Mouse (Mus musculus) heart, embryonic 14.5 days (tissue): ENCODE data around the gene Gjb6. TPM values are rescaled to one million over a fixed set of nuclear protein-coding genes. Genes with fewer than 3 reads are reported as not detected.

ENCODE experiments used
- ATAC-seq: fragments of 200-750 bp; cut with Nextera tagmentation; 2 replicates; pipeline ENCODE4 v1.8.0; 2017; ENCODE audit warnings: low read depth, moderate TSS enrichment; ENCODE audit not compliant: insufficient number of reproducible peaks, insufficient read depth, low FRiP score
- H3K27ac ChIP-seq, 2 experiments: fragments of 200-500 bp in 1 of 2; fragments of 300-500 bp in 1 of 2; sonication (generic) in 1 of 2; replicated peaks in 1 of 2; 2 replicates each; pipeline ENCODE4 v1.5.1; 2012 to 2014; ENCODE audit warnings: low read depth in 2 of 2, low read length in 2 of 2, control low read depth in 1 of 2, mild to moderate bottlenecking in 1 of 2, mixed read lengths in 1 of 2; ENCODE audit not compliant: control insufficient read depth in 1 of 2, insufficient read depth in 1 of 2
- H3K27me3 ChIP-seq: fragments of 300-500 bp; sonication (generic); 2 replicates; pipeline ENCODE4 v1.6.1; 2014; ENCODE audit warnings: mild to moderate bottlenecking, low read length, control low read depth; ENCODE audit not compliant: control insufficient read depth, insufficient read depth
- H3K36me3 ChIP-seq: fragments of 300-500 bp; sonication (generic); 2 replicates; pipeline ENCODE4 v1.6.1; 2014; ENCODE audit warnings: mild to moderate bottlenecking, control low read depth, low read length, mixed read lengths; ENCODE audit not compliant: control insufficient read depth, insufficient read depth
- H3K4me1 ChIP-seq, 2 experiments: fragments of 200-500 bp in 1 of 2; fragments of 300-500 bp in 1 of 2; sonication (generic) in 1 of 2; 2 replicates each; pipeline ENCODE4 v1.6.1; 2012 to 2014; ENCODE audit warnings: low read length in 2 of 2, control low read depth in 1 of 2, mixed read lengths in 1 of 2; ENCODE audit not compliant: control insufficient read depth in 2 of 2, insufficient read depth in 2 of 2
- H3K4me2 ChIP-seq: fragments of 300-500 bp; sonication (generic); 2 replicates; pipeline ENCODE4 v1.6.1; 2014; ENCODE audit warnings: mild to moderate bottlenecking, low read length
- H3K4me3 ChIP-seq, 2 experiments: fragments of 200-500 bp in 1 of 2; fragments of 300-500 bp in 1 of 2; sonication (generic) in 1 of 2; 2 replicates each; pipeline ENCODE4 v1.5.1; 2012 to 2014; ENCODE audit warnings: low read length in 2 of 2, mild to moderate bottlenecking in 2 of 2, control low read depth in 1 of 2, low read depth in 1 of 2, moderate library complexity in 1 of 2; ENCODE audit not compliant: control insufficient read depth in 1 of 2, insufficient read depth in 1 of 2
- H3K9ac ChIP-seq: fragments of 300-500 bp; sonication (generic); 2 replicates; pipeline ENCODE4 v1.6.1; 2014; ENCODE audit warnings: mild to moderate bottlenecking, low read length
- H3K9me3 ChIP-seq: fragments of 300-500 bp; sonication (generic); 2 replicates; pipeline ENCODE4 v1.6.1; 2016; ENCODE audit warnings: low read length, control low read depth; ENCODE audit not compliant: control insufficient read depth
- WGBS: fragments of 180-500 bp; shearing (Covaris S2); extraction: QIAGEN DNeasy Blood & Tissue Kit; methylation state at CpG from one replicate; pipeline ENCODE4 v1.1.7; 2014; 5-methylcytosine and 5-hydroxymethylcytosine counted together
- polyA plus RNA-seq: library from polyadenylated mRNA; unstranded; fragments of >200 nt; fragmentation: Nextera tagmentation; extraction: Ambion mirVana; gene quantifications from 2 replicates; pipeline ENCODE4 v1.2.1, GENCODE M21; 2014

The Gjb6 gene
- polyA plus RNA-seq, 1 experiment from 2014 or later = not detected

DNA sequence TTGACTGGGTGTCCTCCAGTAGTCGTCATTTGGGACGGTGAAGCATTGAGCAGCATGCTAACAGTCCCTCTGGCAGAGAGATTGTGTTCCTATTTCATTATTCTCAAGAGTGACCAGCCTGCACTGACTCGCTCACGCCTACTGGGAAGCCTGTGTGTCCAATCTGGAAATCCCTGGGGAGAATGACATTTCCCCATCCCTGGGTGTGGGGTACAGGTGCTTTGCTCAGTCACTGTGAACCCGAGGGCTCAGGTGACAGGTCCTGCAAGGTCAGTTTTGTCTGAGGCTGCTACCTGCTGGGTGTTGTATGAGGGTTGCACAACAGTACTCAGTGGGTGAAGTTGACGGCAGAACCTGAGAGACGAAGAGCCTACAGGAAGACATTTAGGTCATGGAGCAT lies 11.1 kb downstream of the Gjb6 start:
- Histone ChIP-seq H3K27me3 (peaks cover 13% of the 10 kb centered on the region; the same call in 1 of the 2 replicates), H3K9ac (no peak overlapping the region), H3K4me2 (no peak overlapping the region), H3K4me3 (no peak overlapping the region), H3K36me3 (no peaks in the 10 kb centered on the region), H3K27ac (no peak overlapping the region), H3K4me1 (no peaks in the 10 kb centered on the region), H3K9me3 (no peaks in the 10 kb centered on the region)
- 77% methylated on average over 7 of the region's 7 CpGs for WGBS
- no peak for ATAC-seq

- 21% methylated on average over 13 of the region's 13 CpGs for WGBS
- Histone ChIP-seq H3K9me3 (no peaks in the 10 kb centered on the region), H3K27ac (no peak within 1 kb of the TSS), H3K4me3 (no peak within 1 kb of the TSS), H3K9ac (no peak within 1 kb of the TSS), H3K4me2 (no peak within 1 kb of the TSS), H3K36me3 (no peaks in the 10 kb centered on the region), H3K27me3 (peaks cover 54% of the 10 kb centered on the region), H3K4me1 (no peaks in the 10 kb centered on the region)
- no peak for ATAC-seq
Measured at GRCm38 (mm10) chr14:57115823-57116544, 17.4 kb downstream of the Gjb6 start, which contains the start of gene Gm4491. Gene Gm4491 (minus strand): TSS chr14:57115883.

- no peak for ATAC-seq
- Histone ChIP-seq H3K27me3 (peaks cover 64% of the 10 kb centered on the region), H3K9me3 (no peaks in the 10 kb centered on the region), H3K4me2 (no peak overlapping the region), H3K9ac (no peak overlapping the region), H3K36me3 (no peaks in the 10 kb centered on the region), H3K4me1 (peaks cover 0 to 4% of the 10 kb centered on the region in 2 experiments; a peak in 1 of 4 replicates), H3K27ac (no peak overlapping the region), H3K4me3 (no peak overlapping the region)
- WGBS = 5% methylated on average over 4 of the region's 4 CpGs
Measured at GRCm38 (mm10) chr14:57109194-57109593, 24.2 kb downstream of the Gjb6 start.

- Histone ChIP-seq H3K4me3 (no peak overlapping the region), H3K4me2 (no peak overlapping the region), H3K36me3 (no peaks in the 10 kb centered on the region), H3K9ac (no peak overlapping the region), H3K9me3 (no peaks in the 10 kb centered on the region), H3K27ac (no peak overlapping the region), H3K27me3 (peaks cover 74% of the 10 kb centered on the region), H3K4me1 (peaks cover 0 to 4% of the 10 kb centered on the region in 2 experiments; a peak in 1 of 4 replicates)
- ATAC-seq = no peak
- WGBS = 67% methylated on average over 5 of the region's 5 CpGs
Measured at GRCm38 (mm10) chr14:57107916-57108315, 25.5 kb downstream of the Gjb6 start.

GRCm38 (mm10) chr14:57107091-57107490 lies 26.3 kb downstream of the Gjb6 start:
- H3K27me3 ChIP-seq = peaks cover 79% of the 10 kb centered on the region
- ATAC-seq = no peak
- no peak overlapping the region for H3K9ac ChIP-seq
- H3K4me2 ChIP-seq = no peak overlapping the region
- no peak overlapping the region for H3K27ac ChIP-seq
- no peak overlapping the region for H3K4me3 ChIP-seq
- peaks cover 0 to 4% of the 10 kb centered on the region in 2 experiments; a peak in 1 of 4 replicates for H3K4me1 ChIP-seq
- H3K36me3 ChIP-seq = no peaks in the 10 kb centered on the region
- WGBS = 74% methylated on average over 8 of the region's 8 CpGs
- H3K9me3 ChIP-seq = no peaks in the 10 kb centered on the region

GRCm38 (mm10) chr14:57105721-57106120 lies 27.7 kb downstream of the Gjb6 start:
- peaks cover 73% of the 10 kb centered on the region for H3K27me3 ChIP-seq
- H3K9me3 ChIP-seq = no peaks in the 10 kb centered on the region
- no peak for ATAC-seq
- 45% methylated on average over 11 of the region's 11 CpGs for WGBS
- no peak overlapping the region for H3K9ac ChIP-seq
- no peak overlapping the region for H3K4me3 ChIP-seq
- H3K4me2 ChIP-seq = no peak overlapping the region
- no peaks in the 10 kb centered on the region for H3K36me3 ChIP-seq
- no peak overlapping the region for H3K27ac ChIP-seq
- peaks cover 0 to 4% of the 10 kb centered on the region in 2 experiments; a peak in 1 of 4 replicates for H3K4me1 ChIP-seq

DNA sequence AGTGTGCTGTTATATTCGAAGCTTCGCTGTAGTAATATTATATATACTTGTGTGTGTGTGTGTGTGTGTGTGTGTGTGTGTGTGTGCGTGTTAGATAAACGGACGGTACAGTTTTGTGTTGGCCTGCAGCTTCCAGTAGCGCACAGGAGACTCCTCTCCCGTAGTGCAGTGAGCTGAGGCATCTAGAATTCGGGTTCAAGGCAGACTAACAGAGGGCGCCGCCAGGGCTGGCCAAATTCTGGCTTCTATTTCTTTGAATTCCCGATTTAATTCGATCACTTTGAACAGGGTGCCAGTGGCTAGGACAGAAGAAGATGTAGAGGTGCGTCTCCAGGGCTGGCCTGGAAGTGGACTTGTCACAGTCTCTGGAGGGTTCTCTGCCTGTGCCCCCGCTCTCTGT lies 28.3 kb downstream of the Gjb6 start:
- no peaks in the 10 kb centered on the region for H3K9me3 ChIP-seq
- H3K9ac ChIP-seq = no peak overlapping the region
- H3K27me3 ChIP-seq = peaks cover 73% of the 10 kb centered on the region
- no peaks in the 10 kb centered on the region for H3K36me3 ChIP-seq
- peak overlapping the region; percentile 100 for H3K4me2 ChIP-seq
- H3K27ac ChIP-seq = no peak overlapping the region
- H3K4me3 ChIP-seq = peak overlapping the region in 1 of 2 experiments; percentile 72; a peak in 2 of 4 replicates
- peaks cover 0 to 4% of the 10 kb centered on the region in 2 experiments; a peak in 1 of 4 replicates for H3K4me1 ChIP-seq
- 13% methylated on average over 14 of the region's 14 CpGs for WGBS
- no peak for ATAC-seq
